Mouse (Mus musculus) lung, postnatal 0 days (tissue): ENCODE measurements around the gene Mmd2.

ENCODE experiments used
- CTCF ChIP-seq: IDR thresholded peaks from 2 replicates; pipeline ENCODE4 v1.5.1; 2016; ENCODE audit warnings: antibody characterized with exemption, mild to moderate bottlenecking
- EP300 ChIP-seq: IDR thresholded peaks from 2 replicates; pipeline ENCODE4 v1.6.1; 2016; ENCODE audit warnings: antibody characterized with exemption, mild to moderate bottlenecking, control low read depth

DNA sequence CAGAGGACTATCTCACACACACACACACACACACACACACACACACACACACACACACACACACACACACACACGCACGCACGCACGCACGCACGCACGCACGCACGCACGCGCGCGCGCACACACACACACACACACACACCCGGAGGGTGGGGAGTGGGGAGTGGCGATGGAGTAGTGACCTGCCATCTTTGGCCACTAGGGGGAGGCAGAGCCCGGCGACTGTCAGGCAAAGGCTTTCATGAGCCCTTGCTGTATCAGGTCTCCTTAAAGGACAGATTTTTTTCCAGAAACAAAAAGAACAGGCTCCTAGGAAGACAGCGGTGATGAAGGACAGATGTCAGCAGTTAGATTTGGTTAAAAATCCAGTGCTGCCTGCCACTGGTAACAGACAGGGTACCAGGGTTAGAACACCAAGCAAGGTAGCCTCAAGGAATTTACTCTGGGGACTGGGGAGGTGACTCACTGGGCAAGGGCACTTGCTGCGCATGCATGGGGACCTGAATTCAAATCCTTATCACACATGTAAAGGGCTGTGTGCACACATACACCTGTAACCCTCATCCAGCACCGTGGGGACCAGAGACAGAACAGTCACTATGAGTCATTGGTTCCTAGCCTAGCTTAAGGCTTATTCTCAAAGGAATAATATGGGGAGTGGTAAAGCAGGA lies 51.1 kb downstream of the Mmd2 start:
- TF ChIP-seq CTCF (peak; percentile 80), EP300 (no peak)
